Mouse (Mus musculus): ENCODE results near the gene Ptov1. TPM values are rescaled to one million over a fixed set of nuclear protein-coding genes. Genes with fewer than 3 reads are reported as not detected.

The Ptov1 gene
- polyA plus RNA-seq, 1 experiment: 298 TPM

DNA sequence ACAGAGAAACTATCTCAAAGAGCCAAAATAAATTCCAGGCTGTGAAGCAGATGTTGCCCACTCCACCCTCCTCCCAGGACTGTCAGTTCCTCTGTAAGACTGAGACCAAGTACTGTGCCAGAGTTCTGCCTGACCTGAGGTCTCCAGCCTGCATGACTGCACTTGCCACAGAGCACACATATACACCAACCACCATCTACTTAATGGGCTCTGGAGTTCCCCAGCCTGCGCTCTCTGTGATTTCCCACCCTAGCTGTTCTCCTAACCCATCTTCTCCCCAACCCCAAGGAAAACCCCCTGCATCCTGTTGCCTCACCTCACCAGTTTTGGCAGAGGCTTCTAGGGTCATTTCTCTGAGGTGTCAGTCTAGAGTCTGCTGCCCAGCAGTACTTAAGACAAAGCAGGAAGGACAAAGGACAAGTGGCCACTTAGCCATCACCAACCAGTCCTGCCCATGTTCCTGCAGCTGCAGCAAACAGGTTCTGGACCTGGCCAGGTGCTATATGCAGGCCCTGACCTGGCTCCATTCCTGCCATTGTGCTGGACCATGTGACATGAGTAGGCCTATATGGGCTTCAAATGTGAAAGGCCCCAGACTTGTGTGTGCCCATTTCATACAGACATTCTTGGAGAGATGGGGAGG lies 34.1 kb downstream of the Ptov1 start:
- peaks cover 12% of the 10 kb centered on the region for H3K79me2 ChIP-seq (ENCODE audit: control insufficient read depth, insufficient read depth)
- H3K4me3 ChIP-seq: no peak overlapping the region

DNA sequence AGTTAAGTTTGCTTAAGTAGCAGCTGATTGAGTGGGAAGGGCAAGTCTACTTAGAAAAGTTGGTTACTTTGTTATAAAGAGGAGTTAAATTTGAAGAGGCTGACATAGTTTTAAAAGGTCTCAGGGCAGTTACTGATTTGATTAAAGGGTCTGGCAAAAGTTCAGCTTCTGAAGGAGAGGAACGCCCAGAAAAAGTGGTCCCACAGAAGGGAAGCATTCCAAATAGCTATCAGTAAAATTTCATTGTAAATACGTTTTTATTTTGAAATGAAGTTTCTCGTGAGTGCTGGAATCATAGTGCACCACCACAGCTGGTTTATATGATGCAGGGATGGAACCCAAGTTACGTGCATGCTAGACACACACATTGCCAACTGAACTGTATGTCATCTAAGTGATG lies 36.8 kb downstream of the Ptov1 start:
- TF ChIP-seq MAX (IDR thresholded peaks at IDR 0.05; ENCODE audit: low read depth): no peak
- no peak for TF ChIP-seq TCF3 (IDR thresholded peaks at IDR 0.05; ENCODE audit: insufficient read length, low read depth)
- TF ChIP-seq MYOD1 (IDR thresholded peaks at IDR 0.05; ENCODE audit: control insufficient read depth in 1 of 3, insufficient read length in 2 of 3, low read depth in 2 of 3): no peak
- no peak for TF ChIP-seq MYOG (IDR thresholded peaks at IDR 0.05; ENCODE audit: control insufficient read depth in 1 of 3, insufficient read depth in 1 of 3, insufficient read length in 2 of 3, low read depth in 2 of 3)
- TF ChIP-seq REST (IDR thresholded peaks at IDR 0.05; ENCODE audit: insufficient read depth, insufficient read length): no peak
- TF ChIP-seq TCF12 (IDR thresholded peaks at IDR 0.05; ENCODE audit: insufficient read depth, poor library complexity, severe bottlenecking): no peak
- no peak for TF ChIP-seq CEBPB (IDR thresholded peaks at IDR 0.05; ENCODE audit: insufficient read depth, poor library complexity, severe bottlenecking)
- no peak for TF ChIP-seq E2F4 (IDR thresholded peaks at IDR 0.05; ENCODE audit: insufficient read depth)
- no peak for TF ChIP-seq SRF (IDR thresholded peaks at IDR 0.05; ENCODE audit: control insufficient read depth, insufficient read length, low read depth)
- TF ChIP-seq POLR2A (IDR thresholded peaks at IDR 0.05; ENCODE audit: insufficient read length, low read depth): no peak
- TF ChIP-seq USF1 (IDR thresholded peaks at IDR 0.05; ENCODE audit: low read depth): no peak
- TF ChIP-seq POLR2AphosphoS2 (IDR thresholded peaks at IDR 0.05; ENCODE audit: insufficient read length, low read depth): no peak
- Histone ChIP-seq H3K27me3 (ENCODE audit: control insufficient read depth, insufficient read depth, insufficient read length) (no peaks in the 10 kb centered on the region), H3K4me2 (ENCODE audit: low read depth) (no peak overlapping the region), H3K79me2 (ENCODE audit: control insufficient read depth, insufficient read depth) (peaks cover 28% of the 10 kb centered on the region), H3K4me3 (no peak overlapping the region), H3ac (ENCODE audit: control insufficient read depth, insufficient read length) (no peak overlapping the region), H3K36me3 (ENCODE audit: control insufficient read depth, insufficient read depth) (peaks cover 26% of the 10 kb centered on the region)

More for the DNA sequence above, 34.1 kb downstream of the Ptov1 start:
- Histone ChIP-seq H3ac (ENCODE audit: control insufficient read depth, insufficient read length) (no peak overlapping the region), H3K27me3 (ENCODE audit: control insufficient read depth, insufficient read depth, insufficient read length) (no peaks in the 10 kb centered on the region), H3K4me2 (ENCODE audit: low read depth) (no peak overlapping the region), H3K36me3 (ENCODE audit: control insufficient read depth, insufficient read depth) (peaks cover 14% of the 10 kb centered on the region)
- TF ChIP-seq POLR2AphosphoS2 (IDR thresholded peaks at IDR 0.05; ENCODE audit: insufficient read length, low read depth): peak; percentile 72
- no peak for TF ChIP-seq SRF (IDR thresholded peaks at IDR 0.05; ENCODE audit: control insufficient read depth, insufficient read length, low read depth)

DNA sequence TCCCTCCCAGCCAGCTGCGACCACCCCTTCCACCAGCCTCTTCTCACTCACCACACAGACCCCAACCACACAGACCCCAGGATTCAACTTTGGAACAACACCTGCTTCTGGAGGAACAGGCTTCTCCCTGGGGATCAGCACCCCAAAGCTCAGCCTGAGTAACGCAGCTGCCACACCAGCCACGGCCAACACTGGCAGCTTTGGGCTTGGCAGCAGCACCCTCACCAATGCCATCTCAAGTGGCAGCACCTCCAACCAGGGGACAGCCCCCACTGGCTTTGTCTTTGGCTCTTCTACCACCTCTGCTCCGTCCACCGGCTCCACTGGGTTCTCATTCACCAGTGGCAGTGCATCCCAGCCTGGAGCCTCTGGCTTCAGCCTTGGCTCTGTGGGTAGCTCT lies 40.9 kb downstream of the Ptov1 start:
- Histone ChIP-seq H3K4me2 (ENCODE audit: low read depth) (no peak overlapping the region), H3K4me3 (no peak overlapping the region), H3K79me2 (ENCODE audit: control insufficient read depth, insufficient read depth) (peaks cover 69% of the 10 kb centered on the region), H3K27me3 (ENCODE audit: control insufficient read depth, insufficient read depth, insufficient read length) (no peaks in the 10 kb centered on the region), H3ac (ENCODE audit: control insufficient read depth, insufficient read length) (no peak overlapping the region), H3K36me3 (ENCODE audit: control insufficient read depth, insufficient read depth) (peaks cover 26% of the 10 kb centered on the region)
- peak in 2 of 3 experiments; percentile 9 to 48 for TF ChIP-seq MYOG (IDR thresholded peaks at IDR 0.05; ENCODE audit: control insufficient read depth in 1 of 3, insufficient read depth in 1 of 3, insufficient read length in 2 of 3, low read depth in 2 of 3)
- TF ChIP-seq USF1 (IDR thresholded peaks at IDR 0.05; ENCODE audit: low read depth): no peak
- peak in 1 of 3 experiments; percentile 60 for TF ChIP-seq MYOD1 (IDR thresholded peaks at IDR 0.05; ENCODE audit: control insufficient read depth in 1 of 3, insufficient read length in 2 of 3, low read depth in 2 of 3)

DNA sequence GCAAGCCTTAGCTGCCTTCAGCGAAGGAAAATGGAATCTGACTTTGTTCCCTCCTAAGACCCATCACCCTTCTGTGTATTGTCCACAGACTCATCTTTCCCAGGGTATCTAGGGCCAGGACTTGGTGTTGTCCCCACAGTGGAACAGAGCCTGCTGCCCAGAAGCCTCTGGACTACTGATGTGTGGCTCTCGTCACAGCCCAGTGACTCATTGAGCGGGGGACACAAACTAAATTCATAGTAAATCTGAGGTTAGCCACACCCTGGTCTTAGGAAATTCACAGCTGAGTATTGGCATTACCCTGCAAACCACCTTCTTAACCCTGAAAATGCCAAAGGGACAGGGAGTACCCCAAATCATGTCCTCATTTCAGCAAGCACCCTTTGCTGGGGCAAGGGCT lies 42.8 kb downstream of the Ptov1 start:
- no peak overlapping the region for H3K4me3 ChIP-seq
- peak overlapping the region; percentile 47 for H3K4me2 ChIP-seq (ENCODE audit: low read depth)
- peaks cover 24% of the 10 kb centered on the region for H3K36me3 ChIP-seq (ENCODE audit: control insufficient read depth, insufficient read depth)
- H3K79me2 ChIP-seq (ENCODE audit: control insufficient read depth, insufficient read depth): peaks cover 88% of the 10 kb centered on the region
- no peak overlapping the region for H3ac ChIP-seq (ENCODE audit: control insufficient read depth, insufficient read length)
- H3K27me3 ChIP-seq (ENCODE audit: control insufficient read depth, insufficient read depth, insufficient read length): no peaks in the 10 kb centered on the region
- TF ChIP-seq MAX (IDR thresholded peaks at IDR 0.05; ENCODE audit: low read depth) (no peak), CEBPB (IDR thresholded peaks at IDR 0.05; ENCODE audit: insufficient read depth, poor library complexity, severe bottlenecking) (0 out of 2 replicates have a peak, but pooled peaks have one; percentile 28)

DNA sequence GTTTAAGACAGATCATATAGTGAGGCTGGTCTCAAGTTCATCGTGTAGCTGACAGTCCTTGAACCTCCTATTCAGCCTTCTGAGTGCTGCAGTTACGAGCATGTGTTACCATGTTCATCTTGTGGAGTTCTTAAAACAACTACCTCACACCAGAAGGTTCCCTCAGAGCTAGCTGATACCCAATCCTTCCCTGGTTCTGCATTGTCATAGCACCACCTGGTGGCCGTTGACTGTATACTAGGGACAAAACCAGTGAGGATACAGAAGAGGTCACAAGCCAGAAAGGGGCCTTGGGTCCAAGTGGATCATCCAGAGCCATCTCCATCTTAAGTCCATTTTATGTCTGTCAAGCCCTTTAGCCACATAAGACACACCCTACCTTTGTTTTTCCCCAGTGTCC lies 44.7 kb downstream of the Ptov1 start:
- H3K4me2 ChIP-seq (ENCODE audit: low read depth): peak overlapping the region; percentile 51
- H3K4me3 ChIP-seq: no peak overlapping the region
- H3K36me3 ChIP-seq (ENCODE audit: control insufficient read depth, insufficient read depth): peaks cover 7% of the 10 kb centered on the region
- H3ac ChIP-seq (ENCODE audit: control insufficient read depth, insufficient read length): no peak overlapping the region
- TF ChIP-seq REST (IDR thresholded peaks at IDR 0.05; ENCODE audit: insufficient read depth, insufficient read length) (no peak), E2F4 (IDR thresholded peaks at IDR 0.05; ENCODE audit: insufficient read depth) (no peak), POLR2A (IDR thresholded peaks at IDR 0.05; ENCODE audit: insufficient read length, low read depth) (no peak), CEBPB (IDR thresholded peaks at IDR 0.05; ENCODE audit: insufficient read depth, poor library complexity, severe bottlenecking) (no peak), USF1 (IDR thresholded peaks at IDR 0.05; ENCODE audit: low read depth) (no peak), TCF12 (IDR thresholded peaks at IDR 0.05; ENCODE audit: insufficient read depth, poor library complexity, severe bottlenecking) (no peak), POLR2AphosphoS2 (IDR thresholded peaks at IDR 0.05; ENCODE audit: insufficient read length, low read depth) (no peak), MAX (IDR thresholded peaks at IDR 0.05; ENCODE audit: low read depth) (no peak), SRF (IDR thresholded peaks at IDR 0.05; ENCODE audit: control insufficient read depth, insufficient read length, low read depth) (no peak), TCF3 (IDR thresholded peaks at IDR 0.05; ENCODE audit: insufficient read length, low read depth) (no peak), MYOG (IDR thresholded peaks at IDR 0.05; ENCODE audit: control insufficient read depth in 1 of 3, insufficient read depth in 1 of 3, insufficient read length in 2 of 3, low read depth in 2 of 3) (no peak), MYOD1 (IDR thresholded peaks at IDR 0.05; ENCODE audit: control insufficient read depth in 1 of 3, insufficient read length in 2 of 3, low read depth in 2 of 3) (no peak)
- H3K27me3 ChIP-seq (ENCODE audit: control insufficient read depth, insufficient read depth, insufficient read length): no peaks in the 10 kb centered on the region
- H3K79me2 ChIP-seq (ENCODE audit: control insufficient read depth, insufficient read depth): peaks cover 91% of the 10 kb centered on the region

Measured in myocyte (in vitro differentiated cells).